Mouse (Mus musculus) ZHBTc4 (cell line): ENCODE results near the gene Ift140.
A peak's percentile ranks its signal among the peaks of the same experiment; 100 is the strongest.
"Not testable (repeated sequence)": the region's sequence is repeated elsewhere in the genome, so short reads cannot be mapped to it uniquely, and the experiment has no call there.

Experiments
- DNase-seq: peaks from one replicate; pipeline ENCODE4 v3.0.0-alpha.2; 2011; ENCODE audit warnings: low read depth, low spot score

The Ift140 gene

GRCm38 (mm10) chr17:25115664-25116432, 100.0 kb downstream of the Ift140 start, which contains the start of gene Telo2:
Gene Telo2 (minus strand): TSS chr17:25115967.
- DNase-seq = peak; percentile 94

GRCm38 (mm10) chr17:25117263-25117662, 101.4 kb downstream of the Ift140 start:
- peak; percentile 85 for DNase-seq

GRCm38 (mm10) chr17:25120406-25120805, 104.5 kb downstream of the Ift140 start, which contains the start of gene Ptx4:
Gene Ptx4 (plus strand): TSS chr17:25120760.
- no peak for DNase-seq

- DNase-seq = peak; percentile 56
Measured at GRCm38 (mm10) chr17:25123979-25124378, 108.1 kb downstream of the Ift140 start.

- not testable (repeated sequence) for DNase-seq
Measured at GRCm38 (mm10) chr17:25125442-25126060, 109.7 kb downstream of the Ift140 start.

GRCm38 (mm10) chr17:25127079-25127478, 111.2 kb downstream of the Ift140 start:
- peak; percentile 83 for DNase-seq

- DNase-seq = no peak
Measured at GRCm38 (mm10) chr17:25127681-25128080, 111.8 kb downstream of the Ift140 start.

GRCm38 (mm10) chr17:25130060-25130459, 114.2 kb downstream of the Ift140 start:
- DNase-seq = no peak

- DNase-seq = peak; percentile 95
Measured at GRCm38 (mm10) chr17:25133275-25133698, 117.4 kb downstream of the Ift140 start, which contains the start of gene Clcn7. Gene Clcn7 (plus strand): TSS chr17:25133391.

- no peak for DNase-seq
Measured at GRCm38 (mm10) chr17:25135622-25136021, 119.7 kb downstream of the Ift140 start.

- no peak for DNase-seq
Measured at GRCm38 (mm10) chr17:25138803-25139202, 122.9 kb downstream of the Ift140 start.

- DNase-seq = peak; percentile 72
Measured at GRCm38 (mm10) chr17:25139960-25140359, 124.1 kb downstream of the Ift140 start.
